Mouse (Mus musculus) lung, adult 2 months (tissue): ENCODE measurements around the gene Ablim1.

ENCODE experiments used
- CTCF ChIP-seq: fragments of 200-500 bp; IDR thresholded peaks from 2 replicates; pipeline ENCODE4 v1.5.1; 2011; ENCODE audit warnings: mild to moderate bottlenecking, low read length, control low read depth; ENCODE audit not compliant: insufficient read depth
- POLR2A ChIP-seq: fragments of 200-500 bp; IDR thresholded peaks from 2 replicates; pipeline ENCODE4 v1.6.1; 2011; ENCODE audit warnings: low read depth, mild to moderate bottlenecking, control low read depth, low read length, borderline replicate concordance; ENCODE audit errors: extremely low read depth

GRCm38 (mm10) chr19:57124906-57125305, 189.8 kb downstream of the Ablim1 start:
- TF ChIP-seq CTCF, result no peak
- TF ChIP-seq POLR2A, result no peak
